Mouse (Mus musculus): ENCODE measurements around the gene Sf1. TPM values are rescaled to one million over a fixed set of nuclear protein-coding genes. Genes with fewer than 3 reads are reported as not detected.

Sf1 gene
- polyA plus RNA-seq, 1 experiment from 2014 or later = 201 TPM

DNA sequence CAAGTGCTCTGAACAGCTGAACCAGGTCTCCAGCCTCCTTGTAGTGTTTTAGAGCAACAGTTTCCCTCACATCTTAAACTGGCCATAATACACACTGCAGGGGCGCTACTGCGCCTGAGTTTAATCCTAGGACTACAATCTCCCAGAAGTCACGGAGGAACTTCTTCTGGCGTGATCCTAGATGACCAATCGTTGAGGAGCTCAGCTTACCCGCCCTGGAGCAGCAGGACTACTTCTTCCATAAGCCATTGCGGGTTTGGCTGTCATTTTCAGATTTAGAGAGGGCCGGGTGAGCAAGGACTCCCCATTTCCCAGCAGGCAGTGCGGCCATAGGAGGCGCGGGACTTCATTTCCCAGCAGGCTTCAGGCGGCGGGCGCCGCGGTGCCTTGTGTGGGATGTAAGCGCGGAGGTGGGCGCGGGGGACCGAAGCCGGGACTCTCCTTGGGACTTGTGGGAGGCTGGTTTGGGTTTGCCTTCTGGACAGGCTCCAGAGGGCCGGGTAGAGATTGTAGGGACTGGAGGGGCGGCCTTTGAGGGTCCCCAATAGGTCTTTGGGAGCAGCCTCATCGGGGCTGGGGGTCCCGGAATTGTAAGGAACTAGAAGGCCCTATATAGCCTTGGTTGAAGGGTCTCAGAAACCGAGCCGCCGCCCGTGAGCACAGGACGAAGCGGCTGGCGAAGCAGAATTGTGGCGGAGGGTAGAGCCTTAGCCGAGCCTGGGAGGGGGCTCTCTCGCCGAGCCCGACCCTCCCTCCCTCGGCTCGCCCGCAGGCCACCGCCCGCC, 28.6 kb upstream of the Sf1 start, which contains the start of gene Men1:
Gene Men1, plus strand, starts transcription at position 307 of the 785 bp plus-strand sequence.
- H3K36me3 ChIP-seq (replicated peaks) = peaks cover 34% of the 10 kb centered on the region
- peak; percentile 95 for DNase-seq (ENCODE audit: extremely low spot score, low spot score)

DNA sequence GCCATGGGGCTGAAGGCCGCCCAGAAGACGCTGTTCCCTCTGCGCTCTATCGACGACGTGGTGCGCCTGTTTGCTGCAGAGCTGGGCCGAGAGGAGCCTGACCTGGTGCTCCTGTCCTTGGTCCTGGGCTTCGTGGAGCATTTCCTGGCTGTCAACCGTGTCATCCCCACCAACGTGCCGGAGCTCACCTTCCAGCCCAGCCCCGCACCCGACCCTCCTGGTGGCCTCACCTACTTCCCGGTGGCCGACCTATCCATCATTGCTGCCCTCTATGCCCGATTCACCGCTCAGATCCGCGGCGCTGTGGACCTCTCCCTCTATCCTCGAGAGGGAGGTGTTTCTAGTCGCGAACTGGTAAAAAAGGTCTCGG, 28.0 kb upstream of the Sf1 start:
- peaks cover 54% of the 10 kb centered on the region for H3K4me1 ChIP-seq
- H3K27ac ChIP-seq = peak overlapping the region; percentile 91
- no peaks in the 10 kb centered on the region for H3K27me3 ChIP-seq (ENCODE audit: poor library complexity, severe bottlenecking)
- peak overlapping the region; percentile 86 for H3K4me3 ChIP-seq
- peaks cover 39% of the 10 kb centered on the region for H3K36me3 ChIP-seq (replicated peaks)
- no peak for DNase-seq (ENCODE audit: extremely low spot score, low spot score)
- WGBS = under 1% methylated on average over 25 of the region's 25 CpGs
- no peaks in the 10 kb centered on the region for H3K9me3 ChIP-seq

More for the DNA sequence above, 28.6 kb upstream of the Sf1 start, which contains the start of gene Men1:
- no peaks in the 10 kb centered on the region for H3K9me3 ChIP-seq
- WGBS = under 1% methylated on average over 43 of the region's 43 CpGs
- peak within 1 kb of the TSS; percentile 86 for H3K4me3 ChIP-seq
- peak within 1 kb of the TSS; percentile 91 for H3K27ac ChIP-seq
- H3K27me3 ChIP-seq (ENCODE audit: poor library complexity, severe bottlenecking) = no peaks in the 10 kb centered on the region
- H3K4me1 ChIP-seq = peaks cover 48% of the 10 kb centered on the region

DNA sequence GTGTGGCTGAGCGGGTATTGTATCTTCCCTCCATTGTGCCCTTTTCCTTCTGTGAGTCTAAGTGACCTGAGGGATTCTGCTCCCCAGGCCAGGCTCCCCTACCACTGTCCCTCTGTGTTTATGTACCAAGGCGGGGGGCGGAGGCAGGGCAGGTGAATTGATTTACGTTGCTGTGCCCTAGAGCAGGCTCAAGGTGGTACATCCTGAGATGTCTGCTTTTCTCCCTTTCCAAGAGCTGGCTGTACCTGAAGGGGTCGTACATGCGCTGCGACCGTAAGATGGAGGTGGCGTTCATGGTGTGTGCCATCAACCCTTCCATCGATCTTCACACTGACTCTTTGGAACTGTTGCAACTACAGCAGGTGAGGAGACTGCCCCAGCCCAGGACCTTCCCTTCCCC, 26.6 kb upstream of the Sf1 start:
- Histone ChIP-seq H3K9me3 (no peaks in the 10 kb centered on the region), H3K27me3 (ENCODE audit: poor library complexity, severe bottlenecking) (no peaks in the 10 kb centered on the region), H3K27ac (no peak overlapping the region), H3K4me3 (peak overlapping the region; percentile 86), H3K4me1 (peaks cover 66% of the 10 kb centered on the region), H3K36me3 (replicated peaks) (peaks cover 39% of the 10 kb centered on the region)
- 95% methylated on average over 10 of the region's 10 CpGs for WGBS
- DNase-seq (ENCODE audit: extremely low spot score, low spot score) = no peak

DNA sequence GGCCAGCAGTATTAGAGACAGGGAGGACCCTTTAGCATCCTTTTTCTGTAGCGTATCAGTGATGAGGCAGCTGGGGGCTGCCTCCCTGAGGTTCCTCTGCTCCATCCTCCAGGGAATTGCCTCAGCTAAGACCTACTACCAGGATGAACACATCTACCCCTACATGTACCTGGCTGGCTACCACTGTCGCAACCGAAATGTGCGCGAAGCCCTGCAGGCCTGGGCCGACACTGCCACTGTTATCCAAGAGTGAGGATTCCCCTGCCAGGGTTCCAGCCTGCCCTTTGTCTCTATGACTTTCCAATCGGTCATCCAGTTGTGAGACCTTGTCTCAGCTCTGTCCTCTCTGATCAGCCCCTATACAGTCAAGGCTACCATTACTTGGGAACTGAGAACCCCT, 25.3 kb upstream of the Sf1 start:
- 98% methylated on average over 7 of the region's 7 CpGs for WGBS

DNA sequence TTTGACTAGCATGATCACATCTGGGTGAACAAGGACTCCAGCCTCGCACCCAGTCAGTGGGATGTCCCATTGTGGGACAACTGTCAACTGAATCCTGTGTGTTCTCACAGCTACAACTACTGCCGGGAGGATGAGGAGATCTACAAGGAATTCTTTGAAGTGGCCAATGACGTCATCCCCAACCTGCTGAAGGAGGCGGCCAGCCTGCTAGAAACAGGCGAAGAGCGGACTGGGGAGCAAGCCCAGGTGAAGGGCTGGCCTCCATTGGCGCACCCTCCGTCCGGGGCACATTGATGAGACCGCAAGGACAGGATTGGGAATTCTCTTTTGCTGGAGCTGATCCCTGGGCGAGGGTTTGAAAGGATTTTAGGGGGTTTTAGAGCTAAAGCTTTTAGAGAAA, 24.8 kb upstream of the Sf1 start:
- no peaks in the 10 kb centered on the region for H3K27me3 ChIP-seq (ENCODE audit: poor library complexity, severe bottlenecking)
- H3K36me3 ChIP-seq (replicated peaks) = peaks cover 53% of the 10 kb centered on the region
- no peak overlapping the region for H3K27ac ChIP-seq
- no peak overlapping the region for H3K4me3 ChIP-seq
- H3K4me1 ChIP-seq = peaks cover 69% of the 10 kb centered on the region
- WGBS = 93% methylated on average over 11 of the region's 11 CpGs
- H3K9me3 ChIP-seq = no peaks in the 10 kb centered on the region
- DNase-seq (ENCODE audit: extremely low spot score, low spot score) = no peak

More for the DNA sequence above, 25.3 kb upstream of the Sf1 start:
- Histone ChIP-seq H3K36me3 (replicated peaks) (peaks cover 47% of the 10 kb centered on the region), H3K27ac (no peak overlapping the region), H3K4me3 (0 out of 2 replicates have a peak overlapping the region, but pooled peaks have one; percentile 86), H3K27me3 (ENCODE audit: poor library complexity, severe bottlenecking) (no peaks in the 10 kb centered on the region), H3K4me1 (peaks cover 69% of the 10 kb centered on the region), H3K9me3 (no peaks in the 10 kb centered on the region)
- DNase-seq (ENCODE audit: extremely low spot score, low spot score) = no peak

DNA sequence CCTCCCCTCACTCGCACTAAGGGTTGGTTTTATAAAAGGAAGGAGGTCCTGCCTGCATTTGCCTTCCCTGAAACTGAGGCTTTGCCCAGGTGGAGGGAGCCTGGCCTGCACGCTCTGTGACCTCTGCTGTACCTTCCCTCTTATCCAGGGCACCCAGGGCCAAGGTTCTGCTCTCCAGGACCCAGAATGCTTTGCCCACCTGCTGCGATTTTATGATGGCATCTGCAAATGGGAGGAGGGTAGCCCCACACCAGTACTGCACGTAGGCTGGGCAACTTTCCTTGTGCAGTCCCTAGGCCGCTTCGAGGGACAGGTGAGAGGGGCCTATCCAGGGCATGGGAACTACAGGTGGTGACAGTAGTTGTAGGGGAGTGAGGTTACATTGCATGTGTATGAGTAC, 24.3 kb upstream of the Sf1 start:
- no peak for DNase-seq (ENCODE audit: extremely low spot score, low spot score)
- no peaks in the 10 kb centered on the region for H3K9me3 ChIP-seq
- peaks cover 57% of the 10 kb centered on the region for H3K36me3 ChIP-seq (replicated peaks)
- H3K27me3 ChIP-seq (ENCODE audit: poor library complexity, severe bottlenecking) = no peaks in the 10 kb centered on the region
- WGBS = 98% methylated on average over 6 of the region's 6 CpGs
- H3K4me3 ChIP-seq = no peak overlapping the region
- peaks cover 64% of the 10 kb centered on the region for H3K4me1 ChIP-seq
- H3K27ac ChIP-seq = no peak overlapping the region

DNA sequence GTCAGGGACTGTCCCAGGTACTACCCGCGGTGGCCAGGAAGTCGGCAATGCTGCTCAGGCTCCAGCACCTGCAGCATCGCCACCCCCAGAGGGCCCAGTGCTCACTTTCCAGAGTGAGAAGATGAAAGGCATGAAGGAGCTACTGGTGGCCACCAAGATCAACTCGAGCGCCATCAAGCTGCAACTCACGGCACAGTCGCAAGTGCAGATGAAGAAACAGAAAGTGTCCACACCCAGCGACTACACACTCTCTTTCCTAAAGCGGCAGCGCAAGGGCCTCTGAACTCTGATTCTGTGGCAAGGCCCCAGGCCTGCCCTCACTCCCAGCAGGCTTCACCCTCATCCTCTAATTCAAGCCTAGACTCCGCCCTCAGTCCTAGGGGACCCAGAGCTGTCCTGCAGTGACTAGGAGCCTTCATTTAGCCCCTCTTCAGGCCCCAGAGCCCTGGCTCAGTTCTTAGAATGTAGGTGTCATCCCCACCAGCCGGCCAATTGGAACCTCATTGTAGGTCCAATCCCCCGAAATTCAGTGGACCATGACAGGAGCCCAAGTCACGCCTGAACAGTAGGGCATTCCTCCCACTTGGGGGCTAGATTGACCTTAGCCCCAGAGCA, 23.5 kb upstream of the Sf1 start:
- Histone ChIP-seq H3K27ac (no peak overlapping the region), H3K36me3 (replicated peaks) (peaks cover 65% of the 10 kb centered on the region), H3K9me3 (no peaks in the 10 kb centered on the region), H3K4me1 (peaks cover 59% of the 10 kb centered on the region), H3K4me3 (0 out of 2 replicates have a peak overlapping the region, but pooled peaks have one; percentile 3), H3K27me3 (ENCODE audit: poor library complexity, severe bottlenecking) (no peaks in the 10 kb centered on the region)
- 70% methylated on average over 15 of the region's 15 CpGs for WGBS
- DNase-seq (ENCODE audit: extremely low spot score, low spot score) = no peak

DNA sequence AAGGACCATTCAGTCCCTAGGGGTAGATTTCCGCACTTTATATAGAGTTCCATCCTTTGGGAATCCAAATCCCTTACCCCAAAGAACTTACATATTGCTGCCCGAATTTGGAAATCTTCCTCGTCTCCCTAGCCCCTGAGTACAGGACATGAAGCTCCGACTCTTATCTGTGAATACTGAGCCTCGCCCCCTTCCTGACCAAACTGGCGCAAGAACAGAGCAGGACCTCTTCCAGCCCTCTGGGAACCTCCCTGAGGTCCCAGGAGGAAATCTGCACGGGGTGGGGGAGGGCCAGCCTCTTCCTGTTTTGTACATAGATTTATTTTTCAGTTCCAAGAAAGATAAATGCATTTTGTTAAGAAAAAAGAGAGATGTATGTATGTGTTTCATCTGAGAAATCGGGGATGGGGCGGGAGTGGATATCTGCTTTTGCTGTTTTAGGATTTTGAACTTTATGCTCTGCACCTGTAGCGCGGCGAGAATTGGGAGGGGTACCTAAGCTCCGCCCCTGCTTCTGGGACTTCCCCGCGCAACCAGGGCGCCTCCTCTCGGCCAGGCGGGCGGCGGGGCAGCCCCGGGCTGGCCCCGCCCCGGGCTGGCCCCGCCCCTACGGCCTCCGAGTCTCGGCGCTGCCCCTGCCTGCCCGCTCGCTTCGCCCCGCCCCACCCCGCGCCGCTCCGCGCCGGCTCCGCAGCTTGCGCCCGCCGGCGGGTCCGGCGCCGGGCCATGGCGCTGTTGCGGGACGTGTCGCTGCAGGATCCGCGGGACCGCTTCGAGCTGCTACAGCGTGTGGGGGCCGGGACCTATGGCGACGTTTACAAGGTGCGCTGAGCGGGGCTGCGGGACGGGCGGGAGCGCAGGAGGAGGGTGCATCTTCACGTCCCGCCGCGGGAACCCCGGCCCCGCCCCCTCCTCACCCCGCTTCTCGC, 22.7 kb upstream of the Sf1 start, which contains the start of gene Map4k2:
Gene Map4k2, plus strand, starts transcription at position 612 of the 929 bp plus-strand sequence.
- H3K27ac ChIP-seq = peak within 1 kb of the TSS; percentile 84
- H3K27me3 ChIP-seq (ENCODE audit: poor library complexity, severe bottlenecking) = no peaks in the 10 kb centered on the region
- 7% methylated on average over 72 of the region's 72 CpGs for WGBS
- peaks cover 73% of the 10 kb centered on the region for H3K36me3 ChIP-seq (replicated peaks)
- H3K4me3 ChIP-seq = peak within 1 kb of the TSS; percentile 77
- H3K4me1 ChIP-seq = peaks cover 54% of the 10 kb centered on the region
- no peaks in the 10 kb centered on the region for H3K9me3 ChIP-seq
- DNase-seq (ENCODE audit: extremely low spot score, low spot score) = peak; percentile 69

DNA sequence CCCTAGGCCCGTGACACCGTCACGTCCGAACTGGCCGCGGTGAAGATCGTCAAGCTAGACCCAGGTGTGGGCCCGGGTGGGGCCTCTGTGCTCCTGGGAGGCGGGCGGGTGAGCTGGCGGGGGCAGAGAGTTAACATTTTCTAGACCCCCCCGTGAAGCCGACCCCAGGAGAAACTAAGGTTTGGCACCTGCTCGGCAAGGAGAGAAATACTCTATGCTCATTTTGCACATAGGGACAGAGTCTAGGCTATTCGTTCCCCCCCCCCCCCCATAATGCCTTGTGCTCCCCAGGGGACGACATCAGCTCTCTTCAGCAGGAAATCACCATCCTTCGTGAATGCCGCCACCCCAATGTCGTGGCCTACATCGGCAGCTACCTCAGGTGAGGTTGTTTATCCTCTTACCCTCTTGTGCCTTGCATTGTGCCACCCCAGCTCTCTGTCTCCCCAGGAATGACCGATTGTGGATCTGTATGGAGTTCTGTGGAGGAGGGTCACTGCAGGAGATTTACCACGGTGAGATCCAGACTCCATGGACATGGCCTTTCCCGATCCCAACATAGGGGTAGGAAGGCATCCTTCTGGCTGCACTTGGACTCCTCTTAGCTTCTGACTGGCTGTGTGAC, 21.9 kb upstream of the Sf1 start:
- H3K27ac ChIP-seq = peak overlapping the region; percentile 84
- H3K4me3 ChIP-seq = peak overlapping the region; percentile 77
- H3K36me3 ChIP-seq (replicated peaks) = peaks cover 80% of the 10 kb centered on the region
- no peaks in the 10 kb centered on the region for H3K9me3 ChIP-seq
- no peaks in the 10 kb centered on the region for H3K27me3 ChIP-seq (ENCODE audit: poor library complexity, severe bottlenecking)
- no peak for DNase-seq (ENCODE audit: extremely low spot score, low spot score)
- 12% methylated on average over 23 of the region's 23 CpGs for WGBS
- H3K4me1 ChIP-seq = peaks cover 46% of the 10 kb centered on the region

DNA sequence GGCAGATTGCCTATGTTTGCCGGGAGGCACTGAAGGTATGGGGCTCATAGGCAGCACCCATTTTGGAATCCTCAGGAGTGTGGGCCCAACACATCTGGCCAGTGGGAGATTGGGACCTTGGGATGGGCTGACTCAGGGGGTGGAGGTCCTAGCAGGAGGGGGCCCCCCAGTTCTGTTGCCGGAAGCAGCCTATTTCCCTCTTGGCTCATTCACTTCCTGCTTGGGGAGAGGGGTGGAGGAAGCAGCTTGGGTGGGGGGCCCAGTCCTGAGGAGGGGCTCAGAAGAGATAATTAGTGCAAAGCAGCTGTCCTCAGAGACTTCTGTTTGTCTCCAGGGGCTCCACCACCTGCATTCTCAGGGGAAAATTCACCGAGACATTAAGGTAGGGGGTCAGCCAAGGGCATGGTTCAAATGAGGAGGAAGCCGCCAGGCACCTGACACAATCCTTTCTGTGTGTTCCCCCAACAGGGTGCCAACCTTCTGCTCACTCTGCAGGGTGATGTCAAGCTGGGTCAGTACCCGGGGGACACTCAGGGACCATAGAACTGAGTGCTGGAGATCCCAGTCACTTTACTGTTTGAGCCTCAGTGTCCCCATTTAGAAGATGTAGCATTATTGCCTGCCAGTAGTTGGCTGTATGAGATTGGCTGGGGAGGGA, 21.1 kb upstream of the Sf1 start:
- Histone ChIP-seq H3K4me3 (peak overlapping the region; percentile 77; the same call in 1 of the 2 replicates), H3K9me3 (no peaks in the 10 kb centered on the region), H3K4me1 (peaks cover 38% of the 10 kb centered on the region), H3K36me3 (replicated peaks) (peaks cover 80% of the 10 kb centered on the region), H3K27ac (peak overlapping the region; percentile 84; the same call in 1 of the 2 replicates), H3K27me3 (ENCODE audit: poor library complexity, severe bottlenecking) (no peaks in the 10 kb centered on the region)
- no peak for DNase-seq (ENCODE audit: extremely low spot score, low spot score)
- WGBS = 81% methylated on average over 5 of the region's 5 CpGs

DNA sequence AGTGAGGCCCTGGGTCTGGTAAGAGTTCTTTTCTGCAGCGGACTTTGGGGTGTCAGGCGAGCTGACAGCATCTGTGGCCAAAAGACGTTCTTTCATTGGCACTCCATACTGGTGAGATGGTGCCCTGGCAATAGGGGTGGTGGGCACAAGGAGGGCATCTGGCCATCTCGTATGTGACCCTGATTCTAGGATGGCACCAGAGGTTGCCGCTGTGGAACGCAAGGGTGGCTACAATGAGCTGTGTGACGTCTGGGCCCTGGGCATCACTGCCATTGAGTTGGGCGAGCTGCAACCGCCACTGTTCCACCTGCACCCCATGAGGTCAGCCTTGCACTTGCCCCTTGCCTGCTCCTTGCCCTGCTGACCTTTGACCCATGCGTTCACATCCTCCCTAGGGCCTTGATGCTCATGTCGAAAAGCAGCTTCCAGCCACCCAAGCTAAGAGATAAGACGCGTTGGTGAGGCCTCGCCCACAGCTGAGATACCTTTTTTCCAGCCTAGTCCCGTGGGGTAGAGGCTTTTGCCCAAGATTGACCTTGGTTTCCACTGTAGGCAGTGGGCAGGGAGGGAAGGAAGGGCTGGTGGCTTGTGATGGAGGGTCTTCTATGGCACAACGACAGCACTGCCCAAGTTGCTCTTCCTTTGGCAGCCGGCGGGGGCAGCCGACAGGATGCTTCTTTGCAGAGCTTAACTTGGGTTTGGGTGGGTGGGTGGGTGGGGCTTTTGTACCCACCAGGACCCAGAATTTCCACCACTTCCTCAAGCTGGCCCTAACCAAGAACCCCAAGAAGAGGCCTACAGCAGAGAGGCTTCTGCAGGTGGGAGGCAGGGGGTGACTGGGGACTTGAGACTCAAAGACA, 20.2 kb upstream of the Sf1 start:
- Histone ChIP-seq H3K4me3 (no peak overlapping the region), H3K27ac (no peak overlapping the region), H3K9me3 (no peaks in the 10 kb centered on the region), H3K27me3 (ENCODE audit: poor library complexity, severe bottlenecking) (no peaks in the 10 kb centered on the region), H3K36me3 (replicated peaks) (peaks cover 80% of the 10 kb centered on the region), H3K4me1 (peaks cover 33% of the 10 kb centered on the region)
- 84% methylated on average over 19 of the region's 19 CpGs for WGBS
- DNase-seq (ENCODE audit: extremely low spot score, low spot score) = no peak

All from forebrain, embryonic 10.5 days (tissue).